Mouse (Mus musculus): ENCODE measurements around the gene Spdya.
"Not testable (repeated sequence)": the region's sequence is repeated elsewhere in the genome, so short reads cannot be mapped to it uniquely, and the experiment has no call there.

Gene Spdya

DNA sequence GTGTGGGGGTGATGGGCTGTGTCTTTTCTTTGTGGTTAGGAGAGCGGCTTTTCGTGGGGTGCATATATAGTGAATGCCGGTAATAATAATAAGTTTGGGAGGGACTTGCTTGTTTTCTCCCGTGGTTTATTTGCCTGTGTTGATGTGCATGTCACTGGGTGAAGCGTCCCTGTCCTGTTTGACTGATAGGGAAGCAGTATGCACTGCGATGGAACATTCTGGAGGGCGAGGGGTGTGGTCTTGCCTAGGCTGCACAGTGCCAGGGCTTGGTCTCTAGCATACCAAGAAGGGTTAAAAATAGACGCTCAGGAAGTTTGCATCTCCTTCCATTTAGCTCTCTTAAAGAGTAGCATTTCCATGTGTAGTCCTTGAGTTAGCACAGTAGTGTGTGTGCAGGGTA, 84.9 kb downstream of the Spdya start:
- no peak for DNase-seq

DNA sequence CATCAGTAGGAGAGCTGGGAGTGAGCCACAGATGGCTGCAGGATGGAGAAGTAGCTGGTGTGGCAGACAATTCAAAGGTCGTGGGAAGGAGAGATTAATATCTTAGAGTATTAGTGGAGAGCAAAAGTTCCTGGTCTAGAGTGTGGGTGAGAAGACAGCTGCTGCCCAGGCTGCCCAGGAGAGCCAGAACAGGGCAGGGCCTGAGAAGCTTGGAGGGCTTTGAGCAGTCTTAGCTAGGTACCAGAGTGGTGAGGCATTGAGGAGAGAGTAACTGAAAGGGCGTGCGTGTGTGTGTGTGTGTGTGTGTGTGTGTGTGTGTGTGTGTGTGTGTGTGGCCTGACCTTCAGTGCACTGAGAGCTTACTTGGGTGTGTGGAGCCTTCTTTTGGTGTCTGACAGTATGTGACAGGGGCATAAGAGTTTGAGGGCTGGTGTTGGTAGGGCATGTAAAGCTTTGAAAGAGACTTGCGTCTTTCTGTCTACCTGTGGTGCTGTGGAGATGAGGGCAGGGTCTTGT, 85.9 kb downstream of the Spdya start:
- no peak for DNase-seq

DNA sequence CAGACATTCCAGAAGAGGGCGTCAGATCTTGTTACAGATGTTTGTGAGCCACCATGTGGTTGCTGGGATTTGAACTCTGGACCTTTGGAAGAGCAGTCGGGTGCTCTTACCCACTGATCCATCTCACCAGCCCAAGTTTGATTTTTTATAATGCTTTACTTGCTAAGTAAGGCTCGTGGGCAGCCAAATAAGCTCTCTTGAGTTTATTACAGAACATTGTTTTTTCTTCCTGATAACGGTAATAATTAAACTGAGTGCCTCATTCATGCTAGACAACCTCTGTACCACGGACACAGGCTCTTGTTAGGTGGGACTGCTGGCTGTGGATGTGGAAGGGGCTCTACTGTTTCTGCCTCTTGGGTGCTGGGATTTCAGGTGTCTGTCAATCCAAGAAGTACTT, 87.2 kb downstream of the Spdya start:
- not testable (repeated sequence) for DNase-seq
